Mouse (Mus musculus): ENCODE measurements around the gene Ercc2.

DNA sequence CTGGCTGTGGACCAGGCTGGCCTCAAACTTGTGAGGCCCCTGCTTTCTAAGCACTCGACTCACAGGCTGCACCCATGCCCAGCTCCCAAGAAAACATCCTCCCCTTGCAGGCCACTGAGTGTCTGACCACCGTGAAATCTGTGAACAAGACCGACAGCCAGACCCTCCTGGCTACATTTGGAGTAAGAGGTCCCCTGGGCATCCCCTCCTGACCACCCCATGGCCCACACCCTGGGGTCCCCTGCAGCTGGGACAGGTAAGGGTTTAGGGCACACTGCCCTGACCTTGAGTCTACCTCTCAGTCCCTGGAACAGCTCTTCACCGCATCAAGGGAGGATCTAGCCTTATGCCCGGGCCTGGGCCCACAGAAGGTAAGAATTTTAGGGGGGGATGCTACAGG is 26.8 kb upstream of the Ercc2 start:
- TF ChIP-seq GATA1 (IDR thresholded peaks at IDR 0.05; ENCODE audit: low read length): no peak
- no peak for TF ChIP-seq TAL1 (IDR thresholded peaks at IDR 0.05; ENCODE audit: low read length)

Measured in erythroblast, embryonic 14.5 days (primary cell).